Mouse (Mus musculus) liver, adult 2 months (tissue): ENCODE results near the gene Nr1i3.

Experiments used
- CTCF ChIP-seq: fragments of 200-500 bp; IDR thresholded peaks from 2 replicates; pipeline ENCODE4 v1.5.1; 2011; ENCODE audit warnings: low read depth, low read length, control low read depth
- POLR2A ChIP-seq: fragments of 200-500 bp; IDR thresholded peaks from 2 replicates; pipeline ENCODE4 v1.6.1; 2011; ENCODE audit warnings: low read length, control low read depth; ENCODE audit not compliant: insufficient read depth; ENCODE audit errors: extremely low read depth

DNA sequence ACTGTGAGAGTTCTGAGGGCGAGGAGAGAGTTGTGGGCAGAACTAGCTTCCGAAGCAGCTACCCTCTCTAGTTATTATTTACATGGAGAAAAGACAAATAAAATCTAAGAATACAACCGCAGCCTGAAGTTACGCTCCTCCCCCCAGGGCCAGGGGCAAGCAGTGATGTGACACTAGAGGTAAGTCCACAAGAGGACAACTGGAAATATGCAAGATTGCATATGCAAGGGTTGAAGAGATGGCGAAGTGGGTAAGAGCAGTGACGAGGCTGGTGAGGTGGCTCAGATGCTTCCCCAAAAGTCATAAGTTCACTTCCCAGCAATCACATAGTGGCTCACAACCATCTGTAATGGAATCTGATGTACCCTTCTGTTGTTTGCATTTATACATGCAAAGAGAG is 9.4 kb downstream of the Nr1i3 start:
- TF ChIP-seq POLR2A, result no peak
- TF ChIP-seq CTCF, result no peak
